Mouse (Mus musculus) megakaryocyte, adult 5-6 weeks (primary cell): ENCODE measurements around the gene Lysmd3. TPM values are rescaled to one million over a fixed set of nuclear protein-coding genes. Genes with fewer than 3 reads are reported as not detected.

Experiments used
- total RNA-seq, 2 experiments: library from RNA; stranded (forward) in 1 of 2; stranded (reverse) in 1 of 2; fragments of 153-499, 151-499 nt in 1 of 2; fragments of 221-1000, 200-1000 nt in 1 of 2; gene quantifications; 2 replicates each; pipeline versions ENCODE4 v1.2.3 to v1.2.4; 2015 to 2017

Lysmd3 gene
- total RNA-seq, 2 experiments from 2014 or later = 34.2 to 37.0 TPM

Other genes with a start within 250 kb of the Lysmd3 start
- not detected in 2 replicates for gene Adgrv1, start 24.5 kb upstream of the Lysmd3 start, total RNA-seq (2015)
- not detected in 2 replicates for gene Adgrv1, start 24.5 kb upstream of the Lysmd3 start, total RNA-seq (2017)
- 3.3 and 5.4 TPM in 2 replicates for gene Polr3g, start 53.4 kb downstream of the Lysmd3 start, total RNA-seq (2015)
- 2.6 and 4.6 TPM in 2 replicates for gene Polr3g, start 53.4 kb downstream of the Lysmd3 start, total RNA-seq (2017)
- gene Mblac2, start 53.7 kb downstream of the Lysmd3 start, total RNA-seq (2015) = 2.7 and 3.0 TPM in 2 replicates
- 2.7 and 3.0 TPM in 2 replicates for gene Mblac2, start 53.7 kb downstream of the Lysmd3 start, total RNA-seq (2017)
- 138 and 147 TPM in 2 replicates for gene Cetn3, start 125.4 kb downstream of the Lysmd3 start, total RNA-seq (2015)
- 245 and 248 TPM in 2 replicates for gene Cetn3, start 125.4 kb downstream of the Lysmd3 start, total RNA-seq (2017)